Mouse (Mus musculus): ENCODE data around the gene Ckm. TPM values are rescaled to one million over a fixed set of nuclear protein-coding genes. Genes with fewer than 3 reads are reported as not detected.

Ckm gene
- polyA plus RNA-seq, 1 experiment from 2014 or later, result not detected

DNA sequence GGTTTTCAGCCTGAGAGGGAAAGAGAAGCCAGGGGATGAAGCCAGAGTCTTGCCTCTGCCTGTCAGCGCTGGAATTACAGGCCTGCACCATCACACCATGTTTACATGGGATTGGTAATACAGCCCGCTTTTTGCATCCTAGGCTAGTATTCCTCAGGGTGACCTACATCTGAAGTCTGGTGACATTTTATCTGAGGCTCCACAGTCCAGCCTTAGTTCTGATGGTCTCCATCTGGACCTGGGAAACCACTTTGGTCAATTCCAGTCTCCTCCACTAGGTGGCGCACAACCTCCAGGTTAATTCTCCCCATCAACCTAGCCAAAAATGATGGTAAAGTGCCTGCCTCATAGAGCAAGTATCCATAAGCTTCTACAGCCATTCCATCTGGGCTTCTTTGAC lies 38.8 kb downstream of the Ckm start:
- H3K4me2 ChIP-seq (replicated peaks), result no peak overlapping the region
- H3K36me3 ChIP-seq, result peaks cover 84% of the 10 kb centered on the region
- H3K9me3 ChIP-seq, result no peaks in the 10 kb centered on the region
- H3K4me1 ChIP-seq, result no peaks in the 10 kb centered on the region
- H3K9ac ChIP-seq (replicated peaks), result no peak overlapping the region
- H3K27me3 ChIP-seq, result no peaks in the 10 kb centered on the region
- 0 out of 2 replicates have a peak, but pooled peaks have one; percentile 27 for ATAC-seq (ENCODE audit: low FRiP score, low read depth)
- H3K27ac ChIP-seq (replicated peaks), result no peak overlapping the region
- 37% methylated on average over 3 of the region's 3 CpGs for WGBS
- H3K4me3 ChIP-seq, result no peak overlapping the region

- Histone ChIP-seq H3K4me3 (no peak overlapping the region), H3K9me3 (no peaks in the 10 kb centered on the region), H3K4me1 (no peaks in the 10 kb centered on the region), H3K36me3 (peaks cover 89% of the 10 kb centered on the region), H3K27me3 (no peaks in the 10 kb centered on the region), H3K9ac (replicated peaks) (no peak overlapping the region), H3K4me2 (replicated peaks) (no peak overlapping the region), H3K27ac (replicated peaks) (no peak overlapping the region)
- 89% methylated on average over 12 of the region's 12 CpGs for WGBS
- no peak for ATAC-seq (ENCODE audit: low FRiP score, low read depth)
Observed at GRCm38 (mm10) chr7:19444801-19445200, 40.2 kb downstream of the Ckm start.

GRCm38 (mm10) chr7:19447689-19448088 lies 43.1 kb downstream of the Ckm start:
- Histone ChIP-seq H3K9me3 (no peaks in the 10 kb centered on the region; the same call in 1 of the 2 replicates), H3K36me3 (peaks cover 89% of the 10 kb centered on the region), H3K4me1 (no peaks in the 10 kb centered on the region), H3K27me3 (no peaks in the 10 kb centered on the region), H3K4me3 (no peak overlapping the region), H3K27ac (replicated peaks) (no peak overlapping the region), H3K4me2 (replicated peaks) (no peak overlapping the region), H3K9ac (replicated peaks) (0 out of 2 replicates have a peak overlapping the region, but pooled peaks have one; percentile 11)
- ATAC-seq (ENCODE audit: low FRiP score, low read depth), result no peak
- WGBS, result 93% methylated on average over 16 of the region's 16 CpGs

- H3K9ac ChIP-seq (replicated peaks), result no peak overlapping the region
- no peak overlapping the region for H3K27ac ChIP-seq (replicated peaks)
- H3K27me3 ChIP-seq, result no peaks in the 10 kb centered on the region
- WGBS, result 84% methylated on average over 12 of the region's 12 CpGs
- no peak for ATAC-seq (ENCODE audit: low FRiP score, low read depth)
- H3K4me2 ChIP-seq (replicated peaks), result no peak overlapping the region
- no peaks in the 10 kb centered on the region for H3K4me1 ChIP-seq
- peaks cover 80% of the 10 kb centered on the region for H3K36me3 ChIP-seq
- no peaks in the 10 kb centered on the region; the same call in 1 of the 2 replicates for H3K9me3 ChIP-seq
- no peak overlapping the region for H3K4me3 ChIP-seq
Observed at GRCm38 (mm10) chr7:19449165-19449564, 44.6 kb downstream of the Ckm start.

DNA sequence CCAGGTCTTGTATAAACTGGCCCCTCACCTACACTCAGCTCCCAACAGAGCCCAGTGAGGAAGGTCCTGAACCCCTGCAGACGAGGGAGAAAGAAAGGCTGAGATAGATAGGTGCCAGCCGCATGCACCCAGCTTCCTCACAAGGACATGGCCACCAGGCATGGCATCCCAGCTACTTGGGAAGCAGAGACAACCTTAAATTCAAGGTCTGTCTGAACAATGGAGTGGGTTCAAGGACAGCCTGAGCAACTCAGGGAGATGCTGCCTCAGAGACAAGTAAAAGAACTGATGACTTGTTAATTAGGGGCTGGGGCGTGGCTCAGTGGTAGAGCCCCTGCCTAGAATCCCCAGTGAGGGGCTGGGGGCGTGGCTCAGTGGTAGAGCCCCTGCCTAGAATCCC lies 50.6 kb downstream of the Ckm start:
- peaks cover 35% of the 10 kb centered on the region for H3K36me3 ChIP-seq
- no peak overlapping the region for H3K27ac ChIP-seq (replicated peaks)
- H3K4me1 ChIP-seq, result peaks cover 29% of the 10 kb centered on the region
- H3K4me2 ChIP-seq (replicated peaks), result no peak overlapping the region
- H3K9ac ChIP-seq (replicated peaks), result no peak overlapping the region
- WGBS, result 93% methylated on average over 4 of the region's 4 CpGs
- no peaks in the 10 kb centered on the region; the same call in 1 of the 2 replicates for H3K9me3 ChIP-seq
- no peaks in the 10 kb centered on the region for H3K27me3 ChIP-seq
- no peak for ATAC-seq (ENCODE audit: low FRiP score, low read depth)
- no peak overlapping the region for H3K4me3 ChIP-seq

GRCm38 (mm10) chr7:19455819-19456495 lies 51.4 kb downstream of the Ckm start:
- H3K4me1 ChIP-seq, result peaks cover 29% of the 10 kb centered on the region
- H3K4me2 ChIP-seq (replicated peaks), result no peak overlapping the region
- 74% methylated on average over 11 of the region's 11 CpGs for WGBS
- ATAC-seq (ENCODE audit: low FRiP score, low read depth), result no peak
- no peak overlapping the region for H3K27ac ChIP-seq (replicated peaks)
- peaks cover 27% of the 10 kb centered on the region for H3K36me3 ChIP-seq
- no peaks in the 10 kb centered on the region; the same call in 1 of the 2 replicates for H3K27me3 ChIP-seq
- H3K9me3 ChIP-seq, result no peaks in the 10 kb centered on the region; the same call in 1 of the 2 replicates
- no peak overlapping the region for H3K9ac ChIP-seq (replicated peaks)
- H3K4me3 ChIP-seq, result no peak overlapping the region

DNA sequence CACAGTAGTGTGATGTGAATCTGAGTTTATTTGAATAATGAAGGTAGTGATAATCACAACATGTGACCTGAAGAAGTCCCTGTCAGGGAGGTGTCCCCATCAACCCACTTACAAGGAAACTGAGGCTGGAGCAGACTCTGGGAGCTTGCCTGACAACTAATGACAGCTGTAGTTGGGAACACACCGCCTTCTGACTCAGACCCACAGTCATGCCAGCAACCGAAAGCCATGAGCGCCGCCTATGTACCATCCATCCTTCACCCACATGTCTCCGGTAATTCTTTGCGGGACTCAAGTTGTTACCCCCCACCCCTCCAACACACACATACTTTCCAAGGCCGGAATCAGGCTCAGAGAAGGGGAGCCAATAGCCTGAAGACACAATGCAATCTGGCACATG lies 52.1 kb downstream of the Ckm start:
- Histone ChIP-seq H3K27ac (replicated peaks) (no peak overlapping the region), H3K4me1 (peaks cover 29% of the 10 kb centered on the region), H3K4me3 (no peak overlapping the region; the same call in 1 of the 2 replicates), H3K27me3 (no peaks in the 10 kb centered on the region; the same call in 1 of the 2 replicates), H3K9me3 (no peaks in the 10 kb centered on the region; the same call in 1 of the 2 replicates), H3K36me3 (peaks cover 20% of the 10 kb centered on the region), H3K4me2 (replicated peaks) (peak overlapping the region; percentile 95), H3K9ac (replicated peaks) (peak overlapping the region; percentile 84; the same call in 1 of the 2 replicates)
- ATAC-seq (ENCODE audit: low FRiP score, low read depth), result no peak
- 97% methylated on average over 7 of the region's 7 CpGs for WGBS

DNA sequence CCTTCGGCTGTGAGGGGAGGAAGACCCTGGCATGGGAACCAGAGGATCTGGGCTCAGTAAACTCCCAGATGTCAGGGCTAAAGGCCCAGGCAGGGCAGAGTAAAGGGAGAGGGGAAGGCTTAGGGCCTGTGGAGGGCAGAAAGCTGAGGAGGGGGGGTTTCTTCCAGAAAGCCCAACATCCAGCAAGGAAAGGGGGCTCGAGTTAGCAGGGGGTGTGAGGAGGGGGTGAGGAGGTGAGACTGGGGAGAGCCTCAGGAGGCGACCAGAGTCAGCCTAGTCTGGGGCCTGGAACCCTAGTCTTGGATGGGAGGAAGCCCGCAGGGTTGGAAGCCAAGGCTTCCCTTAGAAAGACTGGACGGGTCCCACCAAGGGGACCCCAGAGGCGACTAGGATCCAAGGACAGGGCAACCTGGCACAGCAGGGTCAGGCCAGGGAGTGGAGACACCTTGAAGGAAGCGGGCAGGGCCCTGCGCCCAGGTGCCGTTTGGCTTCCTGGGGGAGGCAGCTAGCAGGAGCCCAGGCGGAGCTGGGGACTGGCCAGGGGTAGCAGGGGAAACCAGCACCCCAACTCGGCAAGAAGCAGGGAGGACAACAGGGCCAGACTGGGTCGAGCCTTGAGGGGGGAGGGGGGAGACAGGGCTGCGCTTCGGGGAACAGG lies 53.0 kb downstream of the Ckm start:
- Histone ChIP-seq H3K9me3 (no peaks in the 10 kb centered on the region), H3K36me3 (peaks cover 11% of the 10 kb centered on the region; the same call in 1 of the 2 replicates), H3K27ac (replicated peaks) (peak overlapping the region; percentile 83), H3K4me1 (peaks cover 31% of the 10 kb centered on the region), H3K4me3 (peak overlapping the region; percentile 98), H3K4me2 (replicated peaks) (peak overlapping the region; percentile 95), H3K27me3 (peaks cover 3% of the 10 kb centered on the region), H3K9ac (replicated peaks) (peak overlapping the region; percentile 84)
- peak; percentile 24; the same call in 1 of the 2 replicates for ATAC-seq (ENCODE audit: low FRiP score, low read depth)
- WGBS, result 10% methylated on average over 14 of the region's 14 CpGs

DNA sequence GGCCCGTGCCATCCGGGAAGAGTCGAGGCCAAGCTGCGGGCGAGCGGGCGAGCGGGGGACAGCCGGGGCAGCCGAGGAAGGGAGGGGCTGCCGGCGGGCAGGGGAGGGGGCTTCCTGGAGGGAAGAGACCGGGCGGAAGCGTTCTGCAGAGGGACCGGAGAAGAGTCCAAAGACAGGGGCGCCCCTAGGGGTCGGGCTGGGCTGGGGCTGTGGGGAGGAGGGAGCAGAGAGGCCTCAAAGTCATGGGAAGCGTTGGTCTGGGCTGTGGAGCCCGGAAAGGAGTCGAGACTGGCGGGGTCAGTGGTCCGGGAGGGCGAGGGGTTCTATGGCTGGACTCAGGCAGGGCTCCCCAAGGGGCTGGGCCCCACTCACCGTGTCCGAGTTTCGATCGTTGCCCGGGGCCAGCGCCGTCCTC lies 53.5 kb downstream of the Ckm start:
- Histone ChIP-seq H3K9ac (replicated peaks) (peak overlapping the region; percentile 84), H3K9me3 (no peaks in the 10 kb centered on the region), H3K4me3 (peak overlapping the region; percentile 98), H3K36me3 (peaks cover 9% of the 10 kb centered on the region; the same call in 1 of the 2 replicates), H3K4me1 (peaks cover 31% of the 10 kb centered on the region), H3K27me3 (peaks cover 8% of the 10 kb centered on the region), H3K4me2 (replicated peaks) (peak overlapping the region; percentile 95), H3K27ac (replicated peaks) (peak overlapping the region; percentile 83)
- peak; percentile 78 for ATAC-seq (ENCODE audit: low FRiP score, low read depth)
- 0% methylated on average over 28 of the region's 31 CpGs for WGBS

- WGBS, result 1% methylated on average over 12 of the region's 42 CpGs
- H3K27me3 ChIP-seq, result peaks cover 14% of the 10 kb centered on the region
- no peaks in the 10 kb centered on the region for H3K9me3 ChIP-seq
- peak within 1 kb of the TSS; percentile 98 for H3K4me3 ChIP-seq
- peak within 1 kb of the TSS; percentile 95 for H3K4me2 ChIP-seq (replicated peaks)
- peak; percentile 81 for ATAC-seq (ENCODE audit: low FRiP score, low read depth)
- H3K4me1 ChIP-seq, result peaks cover 31% of the 10 kb centered on the region
- H3K36me3 ChIP-seq, result peaks cover 9% of the 10 kb centered on the region; the same call in 1 of the 2 replicates
- H3K27ac ChIP-seq (replicated peaks), result peak within 1 kb of the TSS; percentile 83
- peak within 1 kb of the TSS; percentile 84 for H3K9ac ChIP-seq (replicated peaks)
Observed at GRCm38 (mm10) chr7:19458591-19459111, 54.1 kb downstream of the Ckm start, which contains the start of gene Mark4. Mark4 (minus strand) TSS chr7:19458821.

DNA sequence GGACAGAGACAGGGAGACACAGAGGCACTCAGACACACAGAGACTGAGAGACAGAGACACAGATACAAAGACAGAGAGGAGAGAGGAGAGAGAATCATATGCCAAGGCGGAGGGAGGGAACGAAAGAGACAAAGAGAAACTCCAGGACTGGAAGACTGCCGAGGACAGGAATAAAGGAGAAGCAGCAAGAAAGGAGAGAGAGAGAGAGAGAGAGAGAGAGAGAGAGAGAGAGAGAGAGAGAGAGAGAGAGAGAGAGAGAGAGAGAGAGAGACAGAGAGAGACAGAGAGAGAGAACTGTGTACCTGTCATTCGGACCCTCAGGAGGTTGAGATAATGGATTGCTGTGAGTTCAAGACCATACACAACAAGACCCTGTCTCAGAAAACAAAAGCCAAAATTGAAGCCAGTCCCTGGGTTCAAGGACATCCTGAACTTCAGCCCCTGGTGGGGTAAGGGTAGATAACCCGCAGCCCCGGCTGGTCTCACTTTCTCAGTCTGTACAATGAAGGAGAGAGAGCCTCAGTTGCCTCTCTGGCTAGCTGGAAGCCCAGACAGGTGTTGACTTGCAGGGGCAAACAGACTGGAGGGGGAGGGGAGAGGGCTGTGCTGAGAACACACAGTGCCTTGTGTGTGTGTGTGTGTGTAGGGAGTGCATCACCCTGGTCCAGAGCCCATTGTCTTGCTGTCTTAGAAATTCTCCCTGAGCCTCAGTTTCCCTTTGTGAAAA lies 54.7 kb downstream of the Ckm start:
- Histone ChIP-seq H3K9me3 (no peaks in the 10 kb centered on the region), H3K4me3 (peak overlapping the region; percentile 98), H3K4me1 (peaks cover 31% of the 10 kb centered on the region), H3K27ac (replicated peaks) (peak overlapping the region; percentile 83), H3K9ac (replicated peaks) (peak overlapping the region; percentile 84), H3K36me3 (peaks cover 9% of the 10 kb centered on the region; the same call in 1 of the 2 replicates), H3K27me3 (peaks cover 17% of the 10 kb centered on the region), H3K4me2 (replicated peaks) (peak overlapping the region; percentile 95)
- ATAC-seq (ENCODE audit: low FRiP score, low read depth), result no peak
- 16% methylated on average over 6 of the region's 6 CpGs for WGBS
